Mouse (Mus musculus) T-helper 1 cell (primary cell): ENCODE measurements at regions not wholly inside any gene's neighbourhood (a gene's known extent, or its start where the extent isn't known, plus 50 kb on each side); places are given as distances from the start of the nearest gene placed in this dataset.

ENCODE experiments used
- in situ Hi-C: fragments of 300-600 bp; cut with MboI, MseI; formaldehyde crosslinking; loops from one replicate; pipeline ENCODE4 v1.15.1; 2025; ENCODE audit warnings: high pct_unique_total_duplicates

- in situ Hi-C loops: loop anchor here (10.0 kb wide), 1 partner anchor 104 kb away; no protein-coding TSS in a partner anchor
These were observed 164.2 kb upstream of the Cwc22 start for GRCm38 (mm10) chr2:78110335-78110734.

GRCm38 (mm10) chr2:78095536-78095935 is 149.4 kb upstream of the Cwc22 start:
- in situ Hi-C loops: no loop called here

- in situ Hi-C loops: no loop called here
These were observed 148.7 kb upstream of the Cwc22 start for GRCm38 (mm10) chr2:78094921-78095320.

GRCm38 (mm10) chr2:78064321-78065037 is 118.3 kb upstream of the Cwc22 start:
- in situ Hi-C loops: no loop called here

- in situ Hi-C loops: no loop called here
These were observed 113.7 kb upstream of the Cwc22 start for GRCm38 (mm10) chr2:78059801-78060416.

GRCm38 (mm10) chr2:78058988-78059387 is 112.8 kb upstream of the Cwc22 start:
- in situ Hi-C loops: no loop called here

GRCm38 (mm10) chr2:78053910-78054309 is 107.7 kb upstream of the Cwc22 start:
- in situ Hi-C loops: no loop called here

- in situ Hi-C loops: no loop called here
These were observed 104.4 kb upstream of the Cwc22 start for GRCm38 (mm10) chr2:78050542-78050941.

GRCm38 (mm10) chr2:78049248-78049874 is 103.2 kb upstream of the Cwc22 start:
- in situ Hi-C loops: loop anchor here (5.0 to 10.0 kb wide), 3 partner anchors 868 to 1245 kb away; no protein-coding TSS in a partner anchor

GRCm38 (mm10) chr2:78048706-78049055 is 102.5 kb upstream of the Cwc22 start:
- in situ Hi-C loops: loop anchor here (5.0 to 10.0 kb wide), 3 partner anchors 869 to 1246 kb away; no protein-coding TSS in a partner anchor

- in situ Hi-C loops: loop anchor here (5.0 to 10.0 kb wide), 3 partner anchors 869 to 1247 kb away; no protein-coding TSS in a partner anchor
These were observed 102.0 kb upstream of the Cwc22 start for GRCm38 (mm10) chr2:78048030-78048705.

- in situ Hi-C loops: no loop called here
These were observed 81.1 kb upstream of the Cwc22 start for GRCm38 (mm10) chr2:78027319-78027718.

- in situ Hi-C loops: no loop called here
These were observed 80.6 kb upstream of the Cwc22 start for GRCm38 (mm10) chr2:78026808-78027207.

GRCm38 (mm10) chr2:78025651-78026435 is 79.7 kb upstream of the Cwc22 start:
- in situ Hi-C loops: no loop called here

GRCm38 (mm10) chr2:78024981-78025565 is 78.9 kb upstream of the Cwc22 start:
- in situ Hi-C loops: no loop called here

GRCm38 (mm10) chr2:78023916-78024685 is 77.9 kb upstream of the Cwc22 start:
- in situ Hi-C loops: no loop called here

- in situ Hi-C loops: no loop called here
These were observed 77.2 kb upstream of the Cwc22 start for GRCm38 (mm10) chr2:78023416-78023815.

GRCm38 (mm10) chr2:78022756-78023155 is 76.6 kb upstream of the Cwc22 start:
- in situ Hi-C loops: no loop called here

GRCm38 (mm10) chr2:78021905-78022304 is 75.7 kb upstream of the Cwc22 start:
- in situ Hi-C loops: no loop called here

GRCm38 (mm10) chr2:78021356-78021900 is 75.3 kb upstream of the Cwc22 start:
- in situ Hi-C loops: no loop called here
